Mouse (Mus musculus): ENCODE data around the gene Celsr3.

DNA sequence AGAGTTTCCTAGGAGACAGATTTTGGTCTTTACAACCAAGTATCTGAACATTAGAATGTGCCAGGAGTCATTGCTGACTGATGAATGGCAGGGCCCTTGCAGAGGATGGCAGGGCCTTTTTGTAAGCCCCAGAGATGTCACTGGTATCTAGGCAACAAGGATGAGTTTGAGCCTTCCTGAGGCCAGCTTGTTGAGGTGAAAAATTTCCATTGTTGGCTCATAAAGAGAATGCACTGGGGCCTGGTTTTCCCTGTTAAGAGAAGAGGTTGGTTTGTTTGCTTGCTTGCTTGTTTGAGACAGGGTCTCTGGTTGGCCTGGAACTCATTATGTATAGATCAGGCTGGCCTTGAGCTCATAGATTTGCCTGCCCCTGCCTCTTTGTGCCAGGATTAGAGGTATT, 40.7 kb upstream of the Celsr3 start:
- TF ChIP-seq CTCF (IDR thresholded peaks at IDR 0.05; ENCODE audit: low read depth, low read length) (no peak), POLR2A (IDR thresholded peaks at IDR 0.05; ENCODE audit: extremely low read depth, insufficient read depth, low read length) (no peak)

Measured in liver, adult 2 months (tissue).